Mouse (Mus musculus) mouse embryonic stem cell (cell line): ENCODE measurements around the gene Sgk2.
"Not testable (repeated sequence)": the region's sequence is repeated elsewhere in the genome, so short reads cannot be mapped to it uniquely, and the experiment has no call there.

Source experiments
- in situ Hi-C, 2 experiments: fragments of 300-500 bp; cut with MboI; formaldehyde crosslinking; loops; 1 replicate in 1 of 2; 3 replicates in 1 of 2; pipeline ENCODE4 v1.14.3; 2019 to 2020; ENCODE audit warnings: low sequenced_read_pairs in 2 of 2, low pct_unique_long_range_greater_than_20kb in 1 of 2, mixed read lengths in 1 of 2; ENCODE audit not compliant: unreplicated experiment in 1 of 2

Sgk2 gene

GRCm38 (mm10) chr2:163049116-163049515, 62.0 kb downstream of the Sgk2 start:
- in situ Hi-C loops: no loop called here

- in situ Hi-C loops: no loop called here
These were observed 64.6 kb downstream of the Sgk2 start for GRCm38 (mm10) chr2:163051691-163052090.

GRCm38 (mm10) chr2:163052101-163052500, 65.0 kb downstream of the Sgk2 start:
- in situ Hi-C loops: no loop called here

- in situ Hi-C loops: no loop called here
These were observed 65.7 kb downstream of the Sgk2 start for GRCm38 (mm10) chr2:163052826-163053225.

GRCm38 (mm10) chr2:163054335-163054840, 67.3 kb downstream of the Sgk2 start, which contains the start of gene Mybl2:
Gene Mybl2, plus strand, starts transcription at chr2:163054687.
- in situ Hi-C loops: no loop called here

GRCm38 (mm10) chr2:163054891-163055494, 67.9 kb downstream of the Sgk2 start:
- in situ Hi-C loops: no loop called here

GRCm38 (mm10) chr2:163055715-163056114, 68.6 kb downstream of the Sgk2 start:
- in situ Hi-C loops: no loop called here

- in situ Hi-C loops: no loop called here
These were observed 69.5 kb downstream of the Sgk2 start for GRCm38 (mm10) chr2:163056584-163056983.

- in situ Hi-C loops: not testable (repeated sequence)
These were observed 71.9 kb downstream of the Sgk2 start for GRCm38 (mm10) chr2:163058981-163059380.

GRCm38 (mm10) chr2:163060630-163061029, 73.5 kb downstream of the Sgk2 start:
- in situ Hi-C loops: no loop called here

- in situ Hi-C loops: no loop called here
These were observed 74.3 kb downstream of the Sgk2 start for GRCm38 (mm10) chr2:163061203-163062118.

GRCm38 (mm10) chr2:163062119-163062508, 75.0 kb downstream of the Sgk2 start:
- in situ Hi-C loops: no loop called here
